Mouse (Mus musculus) limb, embryonic 15.5 days (tissue): ENCODE measurements at regions not wholly inside any gene's neighbourhood (a gene's known extent, or its start where the extent isn't known, plus 50 kb on each side); places are given as distances from the start of the nearest gene placed in this dataset.

Experiments
- ATAC-seq: fragments of 200-750 bp; cut with Nextera tagmentation; 2 replicates; pipeline ENCODE4 v1.8.0; 2017; ENCODE audit warnings: low read depth, moderate TSS enrichment; ENCODE audit not compliant: insufficient number of reproducible peaks, low FRiP score, low TSS enrichment
- H3K27ac ChIP-seq: fragments of 300-500 bp; sonication (generic); 2 replicates; pipeline ENCODE4 v1.5.1; 2015; ENCODE audit warnings: moderate library complexity, mild to moderate bottlenecking, inconsistent platforms
- H3K27me3 ChIP-seq: fragments of 300-500 bp; sonication (generic); 2 replicates; pipeline ENCODE4 v1.6.1; 2015; ENCODE audit warnings: inconsistent platforms
- H3K36me3 ChIP-seq: fragments of 300-500 bp; sonication (generic); 2 replicates; pipeline ENCODE4 v1.6.1; 2015; ENCODE audit warnings: inconsistent platforms
- H3K4me1 ChIP-seq: fragments of 300-500 bp; sonication (generic); 2 replicates; pipeline ENCODE4 v1.6.1; 2015; ENCODE audit warnings: inconsistent platforms
- H3K4me2 ChIP-seq: fragments of 300-500 bp; sonication (generic); 2 replicates; pipeline ENCODE4 v1.6.1; 2015; ENCODE audit warnings: mild to moderate bottlenecking, inconsistent platforms
- H3K4me3 ChIP-seq: fragments of 300-500 bp; sonication (generic); 2 replicates; pipeline ENCODE4 v1.5.1; 2015; ENCODE audit warnings: mild to moderate bottlenecking, inconsistent platforms
- H3K9ac ChIP-seq: fragments of 300-500 bp; sonication (generic); 2 replicates; pipeline ENCODE4 v1.6.1; 2015; ENCODE audit warnings: inconsistent platforms
- H3K9me3 ChIP-seq: fragments of 300-500 bp; sonication (generic); 2 replicates; pipeline ENCODE4 v1.6.1; 2016; ENCODE audit warnings: inconsistent platforms
- WGBS: fragments of 180-500 bp; shearing (Covaris S2); methylation state at CpG from one replicate; pipeline ENCODE4 v1.1.7; 2015; 5-methylcytosine and 5-hydroxymethylcytosine counted together

GRCm38 (mm10) chr6:100517662-100518061, 153.3 kb downstream of the Shq1 start:
- Histone ChIP-seq H3K4me1 (peaks cover 22% of the 10 kb centered on the region), H3K27ac (no peak overlapping the region), H3K9me3 (no peaks in the 10 kb centered on the region), H3K4me3 (no peak overlapping the region), H3K4me2 (no peak overlapping the region), H3K9ac (no peak overlapping the region), H3K27me3 (peaks cover 29% of the 10 kb centered on the region; the same call in 1 of the 2 replicates), H3K36me3 (no peaks in the 10 kb centered on the region)
- WGBS = 70% methylated on average over 6 of the region's 6 CpGs
- no peak for ATAC-seq

DNA sequence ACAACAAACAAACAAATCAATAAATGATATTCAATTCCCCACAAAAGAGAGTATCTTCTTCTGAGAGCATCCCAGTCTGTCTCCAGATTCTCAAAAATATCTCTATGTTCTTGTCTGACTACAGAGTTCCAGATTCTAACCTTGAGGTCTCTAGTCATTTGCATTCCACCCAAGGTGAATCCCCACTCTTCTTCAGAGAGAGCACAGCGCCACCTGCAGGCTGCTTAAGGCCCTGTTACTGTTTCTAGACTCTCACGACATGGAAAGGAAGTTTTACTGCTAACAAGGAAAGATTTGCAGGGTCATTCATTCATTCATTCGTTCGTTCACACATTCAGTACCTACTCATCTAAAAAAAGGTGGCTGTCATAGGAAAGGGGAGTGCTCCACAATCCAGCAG, 158.3 kb downstream of the Shq1 start:
- H3K27ac ChIP-seq = no peak overlapping the region
- H3K4me3 ChIP-seq = no peak overlapping the region
- ATAC-seq = no peak
- H3K4me1 ChIP-seq = peaks cover 14% of the 10 kb centered on the region
- H3K4me2 ChIP-seq = no peak overlapping the region
- no peak overlapping the region for H3K9ac ChIP-seq
- peaks cover 3% of the 10 kb centered on the region; the same call in 1 of the 2 replicates for H3K27me3 ChIP-seq
- WGBS = 55% methylated on average over 4 of the region's 4 CpGs
- no peaks in the 10 kb centered on the region for H3K9me3 ChIP-seq
- no peaks in the 10 kb centered on the region for H3K36me3 ChIP-seq

- no peak for ATAC-seq
- no peak overlapping the region for H3K27ac ChIP-seq
- peaks cover 3% of the 10 kb centered on the region; the same call in 1 of the 2 replicates for H3K4me1 ChIP-seq
- no peaks in the 10 kb centered on the region for H3K9me3 ChIP-seq
- H3K4me3 ChIP-seq = no peak overlapping the region
- no peaks in the 10 kb centered on the region for H3K27me3 ChIP-seq
- WGBS = 67% methylated on average over 4 of the region's 4 CpGs
- no peak overlapping the region for H3K4me2 ChIP-seq
- no peak overlapping the region for H3K9ac ChIP-seq
- H3K36me3 ChIP-seq = no peaks in the 10 kb centered on the region
Measured at GRCm38 (mm10) chr6:100510676-100511075, 160.3 kb downstream of the Shq1 start.

- no peaks in the 10 kb centered on the region for H3K27me3 ChIP-seq
- no peak overlapping the region for H3K4me2 ChIP-seq
- H3K4me3 ChIP-seq = no peak overlapping the region
- no peak overlapping the region for H3K27ac ChIP-seq
- H3K36me3 ChIP-seq = no peaks in the 10 kb centered on the region
- no peaks in the 10 kb centered on the region for H3K9me3 ChIP-seq
- WGBS = 75% methylated on average over 15 of the region's 15 CpGs
- no peak for ATAC-seq
- H3K4me1 ChIP-seq = peaks cover 26% of the 10 kb centered on the region
- no peak overlapping the region for H3K9ac ChIP-seq
Measured at GRCm38 (mm10) chr6:100505506-100506247, 165.3 kb downstream of the Shq1 start.

- Histone ChIP-seq H3K4me3 (no peak overlapping the region), H3K4me2 (no peak overlapping the region), H3K9me3 (no peaks in the 10 kb centered on the region), H3K27me3 (peaks cover 14% of the 10 kb centered on the region; the same call in 1 of the 2 replicates), H3K4me1 (peaks cover 28% of the 10 kb centered on the region), H3K36me3 (no peaks in the 10 kb centered on the region), H3K9ac (no peak overlapping the region), H3K27ac (peak overlapping the region; percentile 75)
- peak; percentile 84 for ATAC-seq
- WGBS = 25% methylated on average over 14 of the region's 14 CpGs
Measured at GRCm38 (mm10) chr6:100502961-100503782, 167.8 kb downstream of the Shq1 start.

DNA sequence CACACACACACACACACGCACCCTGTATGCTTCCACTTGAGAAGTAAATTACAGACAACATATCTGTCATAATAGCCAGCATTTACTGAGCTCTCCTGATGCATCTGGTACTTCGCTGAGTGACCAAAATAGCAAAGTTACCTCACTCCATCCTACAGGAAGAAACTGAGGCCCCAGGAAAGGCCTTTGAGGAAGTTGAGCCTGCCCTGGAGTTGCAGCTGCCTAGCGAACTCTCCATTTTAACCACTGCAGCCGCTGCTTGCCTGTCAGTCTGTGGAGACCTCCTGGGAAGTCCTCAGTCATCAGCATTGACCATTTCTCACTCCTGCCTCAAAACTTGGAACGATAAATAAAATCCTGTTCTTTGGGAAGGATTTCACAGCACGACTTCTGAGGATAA, 168.8 kb downstream of the Shq1 start:
- H3K4me3 ChIP-seq = no peak overlapping the region
- H3K9ac ChIP-seq = no peak overlapping the region
- WGBS = 55% methylated on average over 6 of the region's 6 CpGs
- peak overlapping the region; percentile 75 for H3K27ac ChIP-seq
- no peaks in the 10 kb centered on the region for H3K36me3 ChIP-seq
- H3K9me3 ChIP-seq = no peaks in the 10 kb centered on the region
- H3K4me2 ChIP-seq = no peak overlapping the region
- H3K27me3 ChIP-seq = peaks cover 14% of the 10 kb centered on the region; the same call in 1 of the 2 replicates
- no peak for ATAC-seq
- peaks cover 28% of the 10 kb centered on the region for H3K4me1 ChIP-seq

DNA sequence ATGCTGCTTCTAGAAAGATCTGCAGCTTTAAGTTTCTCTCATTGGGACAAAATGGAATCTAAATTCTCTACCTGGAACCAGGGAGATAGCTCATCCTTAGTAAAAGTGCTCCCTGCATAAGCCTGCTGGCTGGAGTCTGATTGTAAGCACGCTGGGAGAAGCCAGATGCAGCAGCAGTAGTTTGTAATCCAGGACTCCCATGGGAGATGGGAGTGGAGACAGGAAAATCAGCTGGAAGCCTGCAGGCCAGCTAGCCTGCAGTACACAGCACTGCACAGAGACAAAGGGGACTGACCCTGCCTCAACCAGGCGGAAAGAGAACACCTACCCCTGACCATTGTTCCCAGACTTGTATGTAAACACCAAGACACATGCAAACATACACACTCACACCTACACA, 170.2 kb downstream of the Shq1 start:
- H3K27ac ChIP-seq = no peak overlapping the region
- peaks cover 14% of the 10 kb centered on the region; the same call in 1 of the 2 replicates for H3K27me3 ChIP-seq
- peaks cover 28% of the 10 kb centered on the region for H3K4me1 ChIP-seq
- no peaks in the 10 kb centered on the region for H3K36me3 ChIP-seq
- no peak overlapping the region for H3K4me3 ChIP-seq
- H3K9ac ChIP-seq = no peak overlapping the region
- no peak for ATAC-seq
- no peak overlapping the region for H3K4me2 ChIP-seq
- no peaks in the 10 kb centered on the region for H3K9me3 ChIP-seq
- 69% methylated on average over 2 of the region's 2 CpGs for WGBS

DNA sequence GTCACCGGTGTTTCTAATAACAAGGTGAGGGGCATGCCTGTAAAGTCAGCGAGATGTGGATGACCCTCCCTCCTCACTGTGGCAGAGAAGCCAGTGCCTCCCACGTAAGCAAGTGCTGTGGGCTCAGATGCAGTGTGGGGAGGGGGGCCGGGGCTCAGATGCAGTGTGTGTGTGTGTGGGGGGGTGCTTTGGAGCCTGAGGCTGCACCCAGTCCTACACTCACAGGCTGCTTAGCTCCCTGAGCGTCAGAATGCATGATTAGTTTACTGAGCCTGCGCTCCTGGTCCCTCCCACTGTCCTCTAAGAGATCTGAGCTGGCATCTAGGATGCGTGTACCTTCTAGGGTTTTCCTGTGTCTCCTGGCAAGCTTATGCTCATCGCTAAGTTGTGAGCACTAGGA, 170.9 kb downstream of the Shq1 start:
- 54% methylated on average over 8 of the region's 8 CpGs for WGBS
- H3K4me1 ChIP-seq = peaks cover 34% of the 10 kb centered on the region

GRCm38 (mm10) chr6:100498861-100499271, 172.1 kb downstream of the Shq1 start:
- H3K4me3 ChIP-seq = no peak overlapping the region
- peaks cover 14% of the 10 kb centered on the region; the same call in 1 of the 2 replicates for H3K27me3 ChIP-seq
- no peak for ATAC-seq
- H3K9ac ChIP-seq = no peak overlapping the region
- no peaks in the 10 kb centered on the region for H3K36me3 ChIP-seq
- H3K4me2 ChIP-seq = no peak overlapping the region
- WGBS = 44% methylated on average over 4 of the region's 4 CpGs
- peaks cover 34% of the 10 kb centered on the region for H3K4me1 ChIP-seq
- no peak overlapping the region for H3K27ac ChIP-seq
- H3K9me3 ChIP-seq = no peaks in the 10 kb centered on the region

More for the DNA sequence above, 170.9 kb downstream of the Shq1 start:
- Histone ChIP-seq H3K27ac (no peak overlapping the region), H3K9ac (no peak overlapping the region), H3K27me3 (peaks cover 14% of the 10 kb centered on the region; the same call in 1 of the 2 replicates), H3K9me3 (no peaks in the 10 kb centered on the region), H3K4me2 (no peak overlapping the region), H3K4me3 (no peak overlapping the region), H3K36me3 (no peaks in the 10 kb centered on the region)
- ATAC-seq = no peak

GRCm38 (mm10) chr6:100498126-100498525, 172.8 kb downstream of the Shq1 start:
- Histone ChIP-seq H3K27me3 (peaks cover 14% of the 10 kb centered on the region; the same call in 1 of the 2 replicates), H3K4me1 (peaks cover 26% of the 10 kb centered on the region), H3K4me2 (no peak overlapping the region), H3K4me3 (no peak overlapping the region), H3K27ac (no peak overlapping the region), H3K36me3 (no peaks in the 10 kb centered on the region), H3K9me3 (no peaks in the 10 kb centered on the region), H3K9ac (no peak overlapping the region)
- WGBS = 91% methylated on average over 2 of the region's 2 CpGs
- ATAC-seq = no peak

DNA sequence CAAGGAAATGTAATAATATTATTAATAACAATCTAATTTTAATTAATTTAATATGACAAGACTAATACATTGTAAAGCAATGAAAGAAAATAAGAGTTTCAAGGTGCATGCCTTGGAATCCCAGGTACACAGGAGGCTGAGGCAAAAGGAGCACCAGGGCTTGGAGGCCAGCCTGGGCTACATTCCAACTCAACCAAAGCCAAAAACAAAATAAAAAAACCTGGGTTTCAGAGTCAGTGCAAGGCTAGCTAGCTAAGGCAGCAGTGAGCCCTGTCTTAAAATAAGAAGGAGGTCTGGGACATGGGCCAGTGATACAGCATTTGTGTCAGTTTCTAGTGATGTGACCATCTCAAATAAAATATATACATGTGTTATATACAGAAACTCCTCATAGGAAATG, 174.8 kb downstream of the Shq1 start:
- Histone ChIP-seq H3K9ac (no peak overlapping the region), H3K9me3 (no peaks in the 10 kb centered on the region), H3K36me3 (no peaks in the 10 kb centered on the region), H3K4me3 (no peak overlapping the region), H3K27ac (no peak overlapping the region), H3K4me2 (no peak overlapping the region), H3K4me1 (peaks cover 13% of the 10 kb centered on the region), H3K27me3 (peaks cover 14% of the 10 kb centered on the region; the same call in 1 of the 2 replicates)
- ATAC-seq = no peak

DNA sequence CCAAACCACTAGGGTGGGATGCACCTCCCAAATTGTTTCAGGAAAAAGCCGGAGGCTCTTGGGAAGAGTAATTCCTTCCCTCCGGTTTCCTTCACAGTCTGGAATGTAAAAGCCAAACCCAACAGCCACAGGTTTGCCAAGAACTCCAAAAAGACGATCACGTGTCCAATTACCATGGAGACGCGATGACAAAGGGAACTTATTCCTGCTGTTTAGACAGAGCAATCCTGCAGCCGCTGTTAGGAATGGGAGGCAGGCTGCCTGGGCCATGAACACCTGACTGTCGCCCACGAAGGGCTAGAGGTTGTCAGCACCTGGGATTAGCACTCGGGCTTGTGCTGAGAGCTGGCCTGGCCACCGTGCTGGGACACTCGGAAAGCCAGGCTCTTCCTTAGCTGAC, 175.8 kb downstream of the Shq1 start:
- H3K4me2 ChIP-seq = no peak overlapping the region
- 0 out of 2 replicates have a peak, but pooled peaks have one; percentile 37 for ATAC-seq
- peak overlapping the region; percentile 44; the same call in 1 of the 2 replicates for H3K27ac ChIP-seq
- WGBS = 39% methylated on average over 12 of the region's 12 CpGs
- H3K4me1 ChIP-seq = peaks cover 13% of the 10 kb centered on the region
- no peaks in the 10 kb centered on the region for H3K9me3 ChIP-seq
- H3K36me3 ChIP-seq = no peaks in the 10 kb centered on the region
- no peak overlapping the region for H3K9ac ChIP-seq
- no peak overlapping the region for H3K4me3 ChIP-seq
- peaks cover 12% of the 10 kb centered on the region; the same call in 1 of the 2 replicates for H3K27me3 ChIP-seq
